Mouse (Mus musculus) ES-Bruce4 (cell line): ENCODE data around the gene Zfp386. TPM values are rescaled to one million over a fixed set of nuclear protein-coding genes. Genes with fewer than 3 reads are reported as not detected.

Source experiments
- H3K27ac ChIP-seq: 2 replicates; pipeline ENCODE4 v1.5.1; 2012; ENCODE audit warnings: low read length, inconsistent platforms; ENCODE audit not compliant: insufficient read depth
- H3K27me3 ChIP-seq: 2 replicates; pipeline ENCODE4 v1.6.1; 2012; ENCODE audit warnings: mild to moderate bottlenecking, low read length, inconsistent platforms; ENCODE audit not compliant: control insufficient read depth, poor library complexity, insufficient read depth, severe bottlenecking
- H3K36me3 ChIP-seq: 2 replicates; pipeline ENCODE4 v1.6.1; 2012; ENCODE audit warnings: inconsistent platforms, mild to moderate bottlenecking, low read length, moderate library complexity; ENCODE audit not compliant: control insufficient read depth, poor library complexity, insufficient read depth, severe bottlenecking
- H3K4me1 ChIP-seq: one replicate; pipeline ENCODE4 v1.8.1; 2011; ENCODE audit warnings: low read length; ENCODE audit not compliant: control insufficient read depth, insufficient read depth
- H3K4me3 ChIP-seq: 2 replicates; pipeline ENCODE4 v1.5.1; 2011; ENCODE audit warnings: low read depth, mild to moderate bottlenecking, low read length
- H3K9ac ChIP-seq: 2 replicates; pipeline ENCODE4 v1.6.1; 2012; ENCODE audit warnings: low read depth, mild to moderate bottlenecking, inconsistent platforms; ENCODE audit not compliant: poor library complexity, severe bottlenecking
- H3K9me3 ChIP-seq: replicated peaks from 2 replicates; pipeline ENCODE4 v1.6.1; 2012; ENCODE audit warnings: mild to moderate bottlenecking, low read length, inconsistent platforms; ENCODE audit not compliant: control insufficient read depth, poor library complexity, insufficient read depth, severe bottlenecking
- CTCF ChIP-seq: IDR thresholded peaks from one replicate; pipeline ENCODE4 v1.8.1; 2011; ENCODE audit warnings: low read depth, low read length
- EP300 ChIP-seq: IDR thresholded peaks from 2 replicates; pipeline ENCODE4 v1.6.1; 2011; ENCODE audit warnings: low read depth, low read length; ENCODE audit not compliant: insufficient read depth
- POLR2A ChIP-seq: IDR thresholded peaks from one replicate; pipeline ENCODE4 v1.8.1; 2011; ENCODE audit warnings: low read length; ENCODE audit not compliant: insufficient read depth
- polyA plus RNA-seq: library from polyadenylated mRNA; stranded (reverse); fragments of >200 nt; gene quantifications from 2 replicates; pipeline ENCODE4 v1.2.4, GENCODE M21; 2011; ENCODE audit warnings: low read depth; ENCODE audit not compliant: missing spikeins, insufficient read depth, insufficient read length

Zfp386 gene
- polyA plus RNA-seq, 1 experiment, result 17.3 TPM

DNA sequence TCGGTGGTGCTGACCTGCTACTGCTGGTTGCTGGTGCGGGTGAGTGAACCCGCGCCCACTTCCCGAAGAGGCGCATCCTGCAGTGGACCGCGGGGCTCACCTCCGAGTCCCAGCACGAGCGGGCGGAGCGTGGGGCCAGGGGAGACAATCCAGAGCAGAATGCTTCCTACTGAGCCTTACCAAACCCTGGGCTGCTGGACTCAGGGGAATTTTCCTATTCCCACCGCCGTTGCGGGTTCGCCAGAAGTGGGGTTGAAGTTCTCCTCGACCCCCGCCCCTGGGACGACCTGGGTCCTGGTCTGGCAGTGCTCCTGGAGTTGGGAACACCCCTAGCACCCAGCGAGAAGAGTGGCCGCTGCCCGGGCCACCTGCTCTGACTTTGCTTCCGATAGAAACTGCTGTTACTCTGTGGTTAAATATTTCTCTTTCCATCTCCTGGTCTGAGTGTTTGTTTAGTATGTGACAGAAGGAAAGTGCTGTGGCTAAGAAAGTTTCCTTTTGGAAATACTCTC, 30.4 kb downstream of the Zfp386 start:
- H3K4me3 ChIP-seq, result peak overlapping the region; percentile 66
- no peaks in the 10 kb centered on the region for H3K4me1 ChIP-seq
- H3K27me3 ChIP-seq, result peaks cover 3% of the 10 kb centered on the region; the same call in 1 of the 2 replicates
- H3K27ac ChIP-seq, result no peak overlapping the region
- peak overlapping the region; percentile 19 for H3K9ac ChIP-seq
- H3K36me3 ChIP-seq, result no peaks in the 10 kb centered on the region
- no peaks in the 10 kb centered on the region for H3K9me3 ChIP-seq
- TF ChIP-seq EP300, result no peak
- no peak for TF ChIP-seq CTCF
- TF ChIP-seq POLR2A, result no peak

DNA sequence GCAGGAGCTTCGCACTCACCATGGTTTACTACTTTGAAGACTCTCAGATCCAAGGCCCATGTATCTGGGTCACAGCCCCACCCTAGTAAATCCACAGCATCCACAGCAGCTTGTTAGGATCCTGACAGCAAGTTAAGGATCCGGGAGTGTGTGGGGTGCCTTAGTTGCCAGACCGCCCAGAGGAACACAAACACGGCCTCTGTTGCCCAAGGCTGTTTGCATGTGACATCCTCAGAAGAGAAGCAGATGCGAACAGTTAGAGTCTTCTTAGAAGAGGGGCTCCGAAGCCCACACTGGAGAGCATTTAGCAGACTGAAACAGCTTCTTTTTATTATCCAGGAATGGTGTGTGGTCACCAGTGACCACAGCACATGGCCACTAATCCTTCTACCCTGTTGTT, 35.6 kb downstream of the Zfp386 start:
- Histone ChIP-seq H3K9ac (no peak overlapping the region), H3K27me3 (peaks cover 3% of the 10 kb centered on the region; the same call in 1 of the 2 replicates), H3K36me3 (no peaks in the 10 kb centered on the region), H3K9me3 (no peaks in the 10 kb centered on the region), H3K4me1 (no peaks in the 10 kb centered on the region), H3K4me3 (no peak overlapping the region), H3K27ac (no peak overlapping the region)
- TF ChIP-seq POLR2A (no peak), EP300 (no peak), CTCF (no peak)

DNA sequence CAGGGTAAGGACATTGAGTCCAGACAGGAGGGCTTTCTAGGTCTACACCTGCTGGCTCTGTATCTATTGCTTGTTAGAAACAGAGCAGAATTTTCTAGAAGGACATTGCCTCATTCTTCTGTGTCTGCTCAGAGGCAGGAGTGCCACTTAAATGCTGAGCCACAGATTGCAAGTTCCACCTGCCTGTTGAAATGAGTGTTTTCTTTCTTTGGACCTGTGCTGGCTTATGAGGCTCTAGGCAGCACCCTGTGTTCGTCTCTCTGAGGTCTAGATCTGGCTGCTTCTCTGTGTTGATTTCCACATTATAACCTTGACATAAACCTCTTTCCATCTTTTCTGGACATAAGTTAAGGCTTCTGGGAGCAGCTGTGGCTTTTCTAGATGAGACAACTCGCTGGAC, 36.8 kb downstream of the Zfp386 start:
- no peak overlapping the region for H3K27ac ChIP-seq
- TF ChIP-seq POLR2A, result no peak
- TF ChIP-seq EP300, result no peak
- no peak for TF ChIP-seq CTCF
- H3K4me3 ChIP-seq, result no peak overlapping the region
- no peak overlapping the region for H3K9ac ChIP-seq
- no peaks in the 10 kb centered on the region for H3K9me3 ChIP-seq
- no peaks in the 10 kb centered on the region for H3K4me1 ChIP-seq
- H3K27me3 ChIP-seq, result no peaks in the 10 kb centered on the region
- H3K36me3 ChIP-seq, result no peaks in the 10 kb centered on the region

DNA sequence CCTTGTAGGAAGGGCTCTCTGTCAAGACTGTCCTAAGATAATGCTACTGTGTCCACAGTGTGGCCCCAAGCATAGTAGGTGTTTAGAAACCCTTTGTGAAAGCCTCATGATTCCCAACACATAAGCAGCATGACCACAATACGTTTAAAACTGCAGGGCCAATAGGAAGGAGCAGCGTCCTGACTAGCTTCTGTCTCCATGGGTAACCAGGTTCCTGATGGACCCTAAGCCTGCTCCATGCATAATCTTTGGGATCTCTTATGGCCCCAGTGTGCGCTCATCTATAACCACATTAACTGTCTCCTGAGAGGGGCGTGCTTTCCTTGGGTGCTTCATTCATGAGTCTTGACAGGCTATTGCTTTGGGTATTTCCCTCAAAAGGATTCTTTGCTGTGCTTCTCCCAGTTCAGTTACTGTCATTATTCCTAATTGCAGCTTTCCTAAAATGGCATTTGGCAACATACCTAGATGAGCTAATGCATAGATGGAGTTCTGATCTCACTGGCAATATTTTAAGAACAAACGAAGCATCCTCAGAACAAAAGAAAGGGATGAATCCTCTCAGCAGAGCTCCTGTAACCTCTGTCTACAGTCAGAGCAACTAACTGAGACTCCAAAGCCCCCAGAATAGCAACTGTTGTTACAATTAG, 39.6 kb downstream of the Zfp386 start:
- H3K36me3 ChIP-seq, result no peaks in the 10 kb centered on the region
- TF ChIP-seq EP300 (no peak), POLR2A (no peak), CTCF (no peak)
- H3K27me3 ChIP-seq, result no peaks in the 10 kb centered on the region
- no peaks in the 10 kb centered on the region for H3K4me1 ChIP-seq
- H3K4me3 ChIP-seq, result no peak overlapping the region
- no peak overlapping the region for H3K27ac ChIP-seq
- no peaks in the 10 kb centered on the region for H3K9me3 ChIP-seq
- no peak overlapping the region for H3K9ac ChIP-seq

DNA sequence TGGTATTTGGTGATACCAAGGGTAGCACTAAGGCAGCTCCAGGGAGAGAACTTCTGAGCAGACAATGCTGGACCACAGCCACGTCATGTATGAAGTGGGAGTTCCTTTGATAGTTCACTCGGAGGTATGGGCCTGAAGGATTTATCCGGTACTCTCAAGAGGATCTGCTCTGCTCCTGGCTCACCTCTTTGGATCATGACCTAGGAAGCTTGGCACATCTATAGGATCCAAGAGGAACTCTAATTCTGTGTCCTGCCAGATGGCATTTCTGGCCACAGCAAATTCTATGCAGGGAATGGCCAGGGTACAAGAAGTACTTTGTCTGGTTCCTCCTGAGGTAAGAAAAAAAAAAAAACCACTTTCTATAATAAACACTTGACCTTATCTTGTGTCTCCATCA, 42.3 kb downstream of the Zfp386 start:
- no peak overlapping the region for H3K4me3 ChIP-seq
- no peak for TF ChIP-seq EP300
- no peaks in the 10 kb centered on the region for H3K9me3 ChIP-seq
- H3K27ac ChIP-seq, result no peak overlapping the region
- H3K27me3 ChIP-seq, result no peaks in the 10 kb centered on the region
- H3K4me1 ChIP-seq, result no peaks in the 10 kb centered on the region
- H3K9ac ChIP-seq, result no peak overlapping the region
- H3K36me3 ChIP-seq, result no peaks in the 10 kb centered on the region

DNA sequence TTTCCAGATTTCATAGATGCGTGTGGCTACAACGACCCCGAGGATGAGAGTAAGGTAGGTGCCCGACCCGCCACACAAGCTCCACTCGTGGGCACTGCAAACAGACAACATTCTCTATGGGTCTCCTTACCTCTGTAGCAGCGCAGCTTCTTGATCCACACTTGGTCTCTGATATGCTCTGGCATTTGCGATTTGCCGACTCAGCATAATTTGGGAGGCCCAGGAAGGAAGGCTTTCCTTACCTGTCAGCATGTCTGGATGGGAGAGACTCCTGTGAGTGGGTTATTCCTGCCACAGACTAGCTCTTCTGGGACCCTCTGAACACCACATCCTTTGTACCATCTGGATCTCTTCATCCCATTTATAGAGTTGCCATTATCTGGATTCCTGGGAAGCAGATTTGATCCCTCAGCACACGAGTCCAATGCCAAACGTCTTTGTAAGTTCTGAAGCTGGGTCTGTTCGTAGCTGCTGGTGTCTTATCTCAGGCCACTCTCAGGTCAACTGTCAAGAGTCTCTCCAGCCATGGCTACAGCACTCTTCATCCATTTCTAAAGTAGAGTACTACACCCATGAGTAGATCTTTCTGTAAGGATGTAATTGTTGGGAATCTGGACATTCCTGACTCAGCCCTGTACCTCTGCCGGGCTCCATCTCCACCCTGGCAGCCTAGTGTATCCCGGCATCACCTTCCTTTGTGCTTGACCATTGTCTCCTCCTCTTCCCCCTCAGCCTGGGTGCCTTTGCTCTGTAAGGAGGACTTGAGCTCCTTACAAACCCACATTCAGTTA, 47.4 kb downstream of the Zfp386 start:
- Histone ChIP-seq H3K27ac (no peak overlapping the region), H3K4me1 (no peaks in the 10 kb centered on the region), H3K27me3 (peaks cover 1% of the 10 kb centered on the region; the same call in 1 of the 2 replicates), H3K9ac (no peak overlapping the region), H3K36me3 (no peaks in the 10 kb centered on the region), H3K4me3 (no peak overlapping the region), H3K9me3 (no peaks in the 10 kb centered on the region)
- no peak for TF ChIP-seq CTCF
- TF ChIP-seq EP300, result no peak
- no peak for TF ChIP-seq POLR2A
